ENCODE assay signal across 29 mouse cellular contexts in genomic region chr2:119999731-120000130, GRCm38 (mm10). TPM values are rescaled to one million over a fixed set of nuclear protein-coding genes. Genes with fewer than 3 reads are reported as not detected.
"Had no signal": no experiment of that assay in that cellular context is flagged by ENCODE, and none has a peak within 500 bp of the region (broad histone marks: within the 10 kb centered on the region; RNA-seq: fewer than 3 reads in every experiment).

No protein-coding gene starts in this region.

- H3K27me3 ChIP-seq: limb, embryonic 12.5 days; limb, embryonic 13.5 days; limb, embryonic 15.5 days; liver, embryonic 12.5 days; liver, embryonic 13.5 days; liver, embryonic 15.5 days; lung, embryonic 15.5 days; megakaryocyte, embryonic 14.5 days; midbrain, embryonic 12.5 days; midbrain, embryonic 13.5 days; midbrain, embryonic 15.5 days; neural tube, embryonic 12.5 days had no signal

- H3K27ac ChIP-seq: left cerebral cortex, adult 2 months; limb, embryonic 10.5 days; limb, embryonic 12.5 days; limb, embryonic 13.5 days; limb, embryonic 15.5 days; liver, embryonic 12.5 days; liver, embryonic 13.5 days; liver, embryonic 14.5 days; liver, embryonic 15.5 days; macrophage; midbrain, embryonic 10.5 days; midbrain, embryonic 12.5 days; midbrain, embryonic 13.5 days; midbrain, embryonic 15.5 days; neural tube, embryonic 12.5 days had no signal

- H3K4me2 ChIP-seq: limb, embryonic 12.5 days; limb, embryonic 13.5 days; limb, embryonic 15.5 days; liver, embryonic 11.5 days; liver, embryonic 12.5 days; liver, embryonic 13.5 days; liver, embryonic 15.5 days; lung, embryonic 14.5 days; lung, embryonic 15.5 days; midbrain, embryonic 11.5 days; midbrain, embryonic 12.5 days; midbrain, embryonic 13.5 days; midbrain, embryonic 15.5 days; neural tube, embryonic 12.5 days had no signal

- H3K4me3 ChIP-seq: left cerebral cortex, adult 2 months; limb, embryonic 10.5 days; limb, embryonic 12.5 days; limb, embryonic 13.5 days; limb, embryonic 15.5 days; liver, embryonic 12.5 days; liver, embryonic 13.5 days; liver, embryonic 15.5 days; lung, embryonic 15.5 days; megakaryocyte, embryonic 14.5 days; midbrain, embryonic 10.5 days; midbrain, embryonic 12.5 days; midbrain, embryonic 13.5 days; midbrain, embryonic 15.5 days; myocyte; neural tube, embryonic 12.5 days had no signal

- H3K4me1 ChIP-seq: midbrain, embryonic 12.5 days; midbrain, embryonic 15.5 days; neural tube, embryonic 12.5 days had no signal

- H3K9me3 ChIP-seq: limb, embryonic 10.5 days; limb, embryonic 12.5 days; limb, embryonic 13.5 days; limb, embryonic 15.5 days; liver, embryonic 12.5 days; liver, embryonic 13.5 days; liver, embryonic 15.5 days; lung, embryonic 15.5 days; megakaryocyte, embryonic 14.5 days; midbrain, embryonic 10.5 days; midbrain, embryonic 12.5 days; midbrain, embryonic 13.5 days; midbrain, embryonic 15.5 days; neural tube, embryonic 12.5 days had no signal

- ATAC-seq: liver, embryonic 12.5 days; liver, postnatal 0 days; midbrain, embryonic 13.5 days; midbrain, embryonic 15.5 days; midbrain, embryonic 16.5 days had no signal

- H3K36me3 ChIP-seq: liver, embryonic 12.5 days; liver, embryonic 13.5 days; liver, embryonic 15.5 days; midbrain, embryonic 12.5 days; midbrain, embryonic 15.5 days had no signal

- DNase-seq: layer of hippocampus, postnatal 36 days; left cerebral cortex, postnatal 4 days; liver; liver, embryonic 13.5 days; liver, postnatal 0 days; lung, adult 2 months; lung, embryonic 14.5 days; lung, postnatal 10 days; midbrain, embryonic 14.5 days had no signal

- H3K9ac ChIP-seq: limb, embryonic 12.5 days; limb, embryonic 13.5 days; limb, embryonic 15.5 days; liver, embryonic 12.5 days; liver, embryonic 13.5 days; liver, embryonic 14.5 days; liver, embryonic 15.5 days; liver, postnatal 0 days; lung, embryonic 14.5 days; lung, embryonic 15.5 days; midbrain, embryonic 12.5 days; midbrain, embryonic 13.5 days; midbrain, embryonic 15.5 days; neural tube, embryonic 12.5 days had no signal

RNA-seq across cellular contexts. Expression of gene Gm28042, which starts 27.6 kb away (rescaled TPM):
- polyA plus RNA-seq: macrophage had no signal
